Mouse (Mus musculus): ENCODE measurements around the gene Arhgap31. TPM values are rescaled to one million over a fixed set of nuclear protein-coding genes. Genes with fewer than 3 reads are reported as not detected.
A peak's percentile ranks its signal among the peaks of the same experiment; 100 is the strongest.

Gene Arhgap31
- total and polyA plus RNA-seq, 2 experiments from 2014 or later: 15.7 to 60.6 TPM

DNA sequence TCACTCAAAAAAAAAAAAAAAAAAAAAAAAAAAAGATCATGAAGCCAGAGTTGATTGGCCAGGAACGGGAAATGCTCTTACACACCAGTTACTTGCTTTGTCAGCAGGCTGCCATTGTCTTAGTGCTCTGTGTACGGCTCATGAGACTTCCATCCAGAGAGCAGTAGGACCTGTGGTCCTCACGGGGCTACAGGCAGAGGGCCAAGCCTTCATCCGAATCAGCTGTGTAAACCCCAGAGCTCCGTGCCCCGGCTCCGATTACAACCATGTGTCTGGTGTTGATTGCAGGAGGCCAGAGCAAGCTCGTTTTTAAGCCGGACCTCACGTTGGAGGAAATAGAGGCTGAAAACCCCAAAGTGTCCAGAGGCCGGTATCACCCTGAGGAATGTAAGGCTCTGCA is 40.6 kb upstream of the Arhgap31 start:
- peak; percentile 43; the same call in 1 of the 2 replicates for ATAC-seq (ENCODE audit: insufficient read depth, low read depth)
- no peak overlapping the region for H3K4me3 ChIP-seq (ENCODE audit: low read depth, low read length)
- H3K27ac ChIP-seq (ENCODE audit: low read depth): no peak overlapping the region

GRCm38 (mm10) chr16:38750803-38751202 is 37.7 kb upstream of the Arhgap31 start:
- DNase-seq (ENCODE audit: low spot score) (no peak), ATAC-seq (ENCODE audit: insufficient read depth, low read depth) (no peak)
- no peaks in the 10 kb centered on the region for H3K27me3 ChIP-seq (ENCODE audit: control insufficient read depth, insufficient read depth, low read length)
- H3K4me2 ChIP-seq (ENCODE audit: low read depth, low read length): no peak overlapping the region
- H3K27ac ChIP-seq (ENCODE audit: low read depth): no peak overlapping the region
- H3K36me3 ChIP-seq (replicated peaks; ENCODE audit: control insufficient read depth, insufficient read depth, low read length): 0 out of 2 replicates have a peak, but pooled peaks cover 3% of the 10 kb centered on the region
- no peak for TF ChIP-seq EP300 (IDR thresholded peaks at IDR 0.05; ENCODE audit: low read depth)
- TF ChIP-seq CTCF (IDR thresholded peaks at IDR 0.05; ENCODE audit: low read depth): no peak
- no peaks in the 10 kb centered on the region for H3K4me1 ChIP-seq (ENCODE audit: control insufficient read depth, insufficient read depth)
- no peak overlapping the region for H3K4me3 ChIP-seq (ENCODE audit: low read depth, low read length)
- no peak overlapping the region for H3K9ac ChIP-seq (replicated peaks; ENCODE audit: low read depth, low read length)
- 74% methylated on average over 6 of the region's 6 CpGs for WGBS
- H3K9me3 ChIP-seq (replicated peaks; ENCODE audit: control insufficient read depth, low read length): no peaks in the 10 kb centered on the region

More for the DNA sequence above, 40.6 kb upstream of the Arhgap31 start:
- WGBS: 35% methylated on average over 11 of the region's 11 CpGs
- Histone ChIP-seq H3K9ac (replicated peaks; ENCODE audit: low read depth, low read length) (no peak overlapping the region), H3K4me1 (ENCODE audit: control insufficient read depth, insufficient read depth) (0 out of 2 replicates have a peak, but pooled peaks cover 8% of the 10 kb centered on the region), H3K4me2 (ENCODE audit: low read depth, low read length) (no peak overlapping the region), H3K27me3 (ENCODE audit: control insufficient read depth, insufficient read depth, low read length) (no peaks in the 10 kb centered on the region), H3K36me3 (replicated peaks; ENCODE audit: control insufficient read depth, insufficient read depth, low read length) (0 out of 2 replicates have a peak, but pooled peaks cover 7% of the 10 kb centered on the region), H3K9me3 (replicated peaks; ENCODE audit: control insufficient read depth, low read length) (no peaks in the 10 kb centered on the region)
- TF ChIP-seq CTCF (IDR thresholded peaks at IDR 0.05; ENCODE audit: low read depth): no peak
- TF ChIP-seq EP300 (IDR thresholded peaks at IDR 0.05; ENCODE audit: low read depth): no peak
- DNase-seq (ENCODE audit: low spot score): peak; percentile 46

- WGBS: 91% methylated on average over 10 of the region's 10 CpGs
- DNase-seq (ENCODE audit: low spot score): no peak
Measured at GRCm38 (mm10) chr16:38743941-38744673, 31.0 kb upstream of the Arhgap31 start.

GRCm38 (mm10) chr16:38742659-38743131 is 29.6 kb upstream of the Arhgap31 start:
- TF ChIP-seq CTCF (IDR thresholded peaks at IDR 0.05; ENCODE audit: low read depth) (no peak), EP300 (IDR thresholded peaks at IDR 0.05; ENCODE audit: low read depth) (no peak)
- Histone ChIP-seq H3K4me1 (ENCODE audit: control insufficient read depth, insufficient read depth) (peaks cover 4% of the 10 kb centered on the region; the same call in 1 of the 2 replicates), H3K9ac (replicated peaks; ENCODE audit: low read depth, low read length) (peak overlapping the region; percentile 52), H3K4me2 (ENCODE audit: low read depth, low read length) (peak overlapping the region; percentile 78), H3K4me3 (ENCODE audit: low read depth, low read length) (peak overlapping the region; percentile 58), H3K27me3 (ENCODE audit: control insufficient read depth, insufficient read depth, low read length) (no peaks in the 10 kb centered on the region), H3K9me3 (replicated peaks; ENCODE audit: control insufficient read depth, low read length) (no peaks in the 10 kb centered on the region), H3K36me3 (replicated peaks; ENCODE audit: control insufficient read depth, insufficient read depth, low read length) (0 out of 2 replicates have a peak, but pooled peaks cover 11% of the 10 kb centered on the region), H3K27ac (ENCODE audit: low read depth) (peak overlapping the region; percentile 43)
- WGBS: under 1% methylated on average over 13 of the region's 13 CpGs
- ATAC-seq (ENCODE audit: insufficient read depth, low read depth): peak; percentile 11; the same call in 1 of the 2 replicates
- DNase-seq (ENCODE audit: low spot score): peak; percentile 25

More at GRCm38 (mm10) chr16:38743941-38744673, 31.0 kb upstream of the Arhgap31 start:
- Histone ChIP-seq H3K27me3 (ENCODE audit: control insufficient read depth, insufficient read depth, low read length) (no peaks in the 10 kb centered on the region), H3K27ac (ENCODE audit: low read depth) (no peak overlapping the region), H3K4me2 (ENCODE audit: low read depth, low read length) (no peak overlapping the region), H3K4me1 (ENCODE audit: control insufficient read depth, insufficient read depth) (peaks cover 4% of the 10 kb centered on the region; the same call in 1 of the 2 replicates), H3K9me3 (replicated peaks; ENCODE audit: control insufficient read depth, low read length) (no peaks in the 10 kb centered on the region), H3K36me3 (replicated peaks; ENCODE audit: control insufficient read depth, insufficient read depth, low read length) (0 out of 2 replicates have a peak, but pooled peaks cover 11% of the 10 kb centered on the region), H3K9ac (replicated peaks; ENCODE audit: low read depth, low read length) (no peak overlapping the region), H3K4me3 (ENCODE audit: low read depth, low read length) (no peak overlapping the region)
- TF ChIP-seq CTCF (IDR thresholded peaks at IDR 0.05; ENCODE audit: low read depth): no peak
- TF ChIP-seq EP300 (IDR thresholded peaks at IDR 0.05; ENCODE audit: low read depth): no peak
- ATAC-seq (ENCODE audit: insufficient read depth, low read depth): no peak

GRCm38 (mm10) chr16:38742113-38742658 is 29.1 kb upstream of the Arhgap31 start, which contains the start of gene B4galt4:
Gene B4galt4, plus strand, starts transcription at chr16:38742264.
- TF ChIP-seq EP300 (IDR thresholded peaks at IDR 0.05; ENCODE audit: low read depth) (no peak), CTCF (IDR thresholded peaks at IDR 0.05; ENCODE audit: low read depth) (no peak)
- WGBS: under 1% methylated on average over 64 of the region's 69 CpGs

More at GRCm38 (mm10) chr16:38742113-38742658, 29.1 kb upstream of the Arhgap31 start, which contains the start of gene B4galt4:
- H3K9me3 ChIP-seq (replicated peaks; ENCODE audit: control insufficient read depth, low read length): no peaks in the 10 kb centered on the region
- peaks cover 4% of the 10 kb centered on the region; the same call in 1 of the 2 replicates for H3K4me1 ChIP-seq (ENCODE audit: control insufficient read depth, insufficient read depth)
- H3K9ac ChIP-seq (replicated peaks; ENCODE audit: low read depth, low read length): peak within 1 kb of the TSS; percentile 52
- peak within 1 kb of the TSS; percentile 78 for H3K4me2 ChIP-seq (ENCODE audit: low read depth, low read length)
- H3K36me3 ChIP-seq (replicated peaks; ENCODE audit: control insufficient read depth, insufficient read depth, low read length): 0 out of 2 replicates have a peak, but pooled peaks cover 11% of the 10 kb centered on the region
- ATAC-seq (ENCODE audit: insufficient read depth, low read depth) (peak; percentile 94), DNase-seq (ENCODE audit: low spot score) (peak; percentile 49)
- peak within 1 kb of the TSS; percentile 58 for H3K4me3 ChIP-seq (ENCODE audit: low read depth, low read length)
- peak within 1 kb of the TSS; percentile 43 for H3K27ac ChIP-seq (ENCODE audit: low read depth)
- H3K27me3 ChIP-seq (ENCODE audit: control insufficient read depth, insufficient read depth, low read length): no peaks in the 10 kb centered on the region

Measured in heart, postnatal 0 days (tissue).